Mouse (Mus musculus) G1E (cell line): ENCODE results near the gene Cdv3. TPM values are rescaled to one million over a fixed set of nuclear protein-coding genes. Genes with fewer than 3 reads are reported as not detected.

Experiments
- ATAC-seq: 2 replicates; pipeline ENCODE4 v1.8.0; 2016; ENCODE audit warnings: mild to moderate bottlenecking; ENCODE audit not compliant: insufficient number of reproducible peaks, poor library complexity, low FRiP score, severe bottlenecking; ENCODE audit errors: extremely low read depth
- DNase-seq: peaks from one replicate; pipeline ENCODE4 v3.0.0; 2012; ENCODE audit warnings: low spot score
- H3K27me3 ChIP-seq: 2 replicates; pipeline ENCODE4 v1.6.1; 2012; ENCODE audit warnings: mild to moderate bottlenecking, low read length, inconsistent platforms; ENCODE audit not compliant: insufficient read depth
- H3K36me3 ChIP-seq: replicated peaks from 2 replicates; pipeline ENCODE3; 2012; ENCODE audit warnings: mild to moderate bottlenecking, inconsistent platforms
- H3K4me1 ChIP-seq: 2 replicates; pipeline ENCODE4 v1.6.1; 2012; ENCODE audit warnings: low read depth, low read length, inconsistent platforms, mixed read lengths; ENCODE audit not compliant: insufficient read depth
- H3K4me3 ChIP-seq: 2 replicates; pipeline ENCODE4 v1.5.1; 2012; ENCODE audit warnings: low read depth, mild to moderate bottlenecking, inconsistent platforms, low read length, moderate library complexity, mixed read lengths
- H3K9me3 ChIP-seq: replicated peaks from 2 replicates; pipeline ENCODE4 v1.6.1; 2012; ENCODE audit warnings: inconsistent platforms
- CTCF ChIP-seq: IDR thresholded peaks from 2 replicates; pipeline ENCODE4 v1.5.1; 2012; ENCODE audit warnings: low read depth, low read length, inconsistent platforms, mixed read lengths
- GATA1 ChIP-seq: IDR thresholded peaks from 2 replicates; pipeline ENCODE4 v1.6.1; 2012; ENCODE audit warnings: borderline replicate concordance, low read length, inconsistent platforms, mixed read lengths
- GATA2 ChIP-seq: IDR thresholded peaks from 2 replicates; pipeline ENCODE4 v1.6.1; 2012; ENCODE audit warnings: low read depth, low read length, inconsistent platforms, borderline replicate concordance
- POLR2AphosphoS5 ChIP-seq: IDR thresholded peaks from 2 replicates; pipeline ENCODE4 v1.6.1; 2012; ENCODE audit warnings: low read depth, low read length, inconsistent platforms; ENCODE audit not compliant: insufficient replicate concordance
- TAL1 ChIP-seq: conservative IDR thresholded peaks from 2 replicates; pipeline ENCODE4 v1.6.1; 2012; ENCODE audit warnings: low read depth, low read length, inconsistent platforms, mixed read lengths
- polyA plus RNA-seq: library from polyadenylated mRNA; stranded (reverse); fragments of >175 nt; gene quantifications from 2 replicates; pipeline ENCODE4 v1.2.3, GENCODE M21; 2012
- total RNA-seq, 2 experiments: library from RNA; stranded (forward) in 1 of 2; stranded (reverse) in 1 of 2; fragments of 200-1000 nt in 1 of 2; fragments of >200 nt in 1 of 2; fragmentation: Nextera tagmentation in 1 of 2; gene quantifications; 2 replicates each; pipeline ENCODE4 v1.2.3; 2014 to 2017

Gene Cdv3
- total and polyA plus RNA-seq, 3 experiments: 162 to 469 (median 181) TPM

DNA sequence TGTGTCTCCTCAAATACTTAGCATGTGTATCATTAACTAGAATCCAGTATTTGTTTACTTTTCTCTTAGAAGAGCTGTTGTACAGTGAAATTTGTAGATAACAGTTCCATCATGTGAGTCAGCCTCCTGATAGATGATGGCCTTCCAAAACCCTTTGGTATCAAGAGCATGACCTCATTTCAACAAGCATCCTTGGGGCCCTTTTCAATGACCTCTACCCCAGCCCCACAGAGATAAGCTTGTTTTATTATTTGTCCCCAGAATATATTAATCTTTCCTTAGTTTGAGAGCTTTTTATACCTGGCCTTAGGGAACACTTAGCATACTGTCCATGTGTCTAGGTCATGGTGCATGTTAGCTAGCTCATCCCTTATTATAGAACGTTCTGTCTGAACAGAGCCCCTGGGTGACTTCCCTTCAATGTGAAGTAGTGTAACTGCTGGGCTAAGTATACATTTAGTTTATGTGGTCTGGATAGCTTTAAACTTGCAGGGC lies 17.6 kb downstream of the Cdv3 start:
- H3K27me3 ChIP-seq: no peaks in the 10 kb centered on the region
- DNase-seq (no peak), ATAC-seq (no peak)
- H3K4me3 ChIP-seq: no peak overlapping the region
- peaks cover 48% of the 10 kb centered on the region for H3K4me1 ChIP-seq
- TF ChIP-seq TAL1 (no peak), GATA2 (no peak), GATA1 (no peak)
- H3K36me3 ChIP-seq: peaks cover 89% of the 10 kb centered on the region
- H3K9me3 ChIP-seq: no peaks in the 10 kb centered on the region

- peak; percentile 79 for ATAC-seq
Observed at GRCm38 (mm10) chr9:103347045-103347444, 18.6 kb downstream of the Cdv3 start.

GRCm38 (mm10) chr9:103336912-103337311 lies 28.7 kb downstream of the Cdv3 start:
- Histone ChIP-seq H3K9me3 (no peaks in the 10 kb centered on the region), H3K27me3 (no peaks in the 10 kb centered on the region), H3K4me1 (peaks cover 5% of the 10 kb centered on the region; the same call in 1 of the 2 replicates), H3K36me3 (peaks cover 94% of the 10 kb centered on the region), H3K4me3 (no peak overlapping the region)
- no peak for ATAC-seq
- no peak for TF ChIP-seq CTCF
- TF ChIP-seq POLR2AphosphoS5: no peak
- TF ChIP-seq GATA2: no peak
- TF ChIP-seq GATA1: no peak
- TF ChIP-seq TAL1: no peak
- no peak for DNase-seq

More at GRCm38 (mm10) chr9:103347045-103347444, 18.6 kb downstream of the Cdv3 start:
- no peak for TF ChIP-seq GATA2
- TF ChIP-seq TAL1: no peak
- no peak for TF ChIP-seq GATA1
- no peak for TF ChIP-seq POLR2AphosphoS5
- no peak for TF ChIP-seq CTCF
- Histone ChIP-seq H3K9me3 (no peaks in the 10 kb centered on the region), H3K4me3 (no peak overlapping the region), H3K27me3 (no peaks in the 10 kb centered on the region), H3K36me3 (peaks cover 90% of the 10 kb centered on the region), H3K4me1 (peaks cover 46% of the 10 kb centered on the region)
- no peak for DNase-seq

- H3K4me3 ChIP-seq: no peak overlapping the region
- H3K9me3 ChIP-seq: no peaks in the 10 kb centered on the region
- peaks cover 10% of the 10 kb centered on the region for H3K4me1 ChIP-seq
- no peak for TF ChIP-seq CTCF
- TF ChIP-seq GATA1: no peak
- TF ChIP-seq TAL1: no peak
- TF ChIP-seq POLR2AphosphoS5: no peak
- no peak for TF ChIP-seq GATA2
- no peaks in the 10 kb centered on the region for H3K27me3 ChIP-seq
- peaks cover 98% of the 10 kb centered on the region for H3K36me3 ChIP-seq
- no peak for ATAC-seq
- DNase-seq: no peak
Observed at GRCm38 (mm10) chr9:103332663-103333062, 33.0 kb downstream of the Cdv3 start.

DNA sequence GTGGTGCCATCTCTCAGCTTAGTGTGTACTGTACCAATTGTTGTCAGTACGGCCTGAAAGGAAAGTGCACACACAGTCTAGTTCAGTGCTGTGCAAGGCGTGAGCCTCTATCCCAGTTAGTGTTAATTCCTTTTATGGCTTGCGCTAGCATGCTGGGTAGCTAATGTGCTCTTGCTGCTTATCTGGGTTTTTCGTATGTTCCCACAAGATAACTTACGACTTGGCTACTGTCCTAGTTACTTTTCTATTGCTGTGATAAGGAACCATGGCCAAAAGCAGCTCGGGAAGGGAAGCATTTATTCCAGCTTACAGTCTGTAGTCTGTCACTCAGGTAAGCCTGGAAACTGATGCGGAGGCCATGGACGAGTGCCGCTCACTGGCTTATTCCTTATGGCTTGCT lies 39.2 kb downstream of the Cdv3 start:
- ATAC-seq (peak; percentile 83), DNase-seq (peak; percentile 34)
- Histone ChIP-seq H3K9me3 (no peaks in the 10 kb centered on the region), H3K27me3 (no peaks in the 10 kb centered on the region), H3K36me3 (peaks cover 97% of the 10 kb centered on the region), H3K4me3 (no peak overlapping the region; the same call in 1 of the 2 replicates), H3K4me1 (peaks cover 42% of the 10 kb centered on the region)
- TF ChIP-seq GATA1 (no peak), GATA2 (no peak), TAL1 (peak; percentile 57), CTCF (no peak)

- no peak for DNase-seq
- Histone ChIP-seq H3K4me3 (no peak overlapping the region), H3K27me3 (no peaks in the 10 kb centered on the region), H3K4me1 (peaks cover 44% of the 10 kb centered on the region), H3K36me3 (peaks cover 97% of the 10 kb centered on the region), H3K9me3 (no peaks in the 10 kb centered on the region)
- ATAC-seq: no peak
- TF ChIP-seq GATA2 (no peak), GATA1 (no peak), POLR2AphosphoS5 (no peak), CTCF (no peak), TAL1 (no peak)
Observed at GRCm38 (mm10) chr9:103324678-103325077, 41.0 kb downstream of the Cdv3 start.

- Histone ChIP-seq H3K36me3 (peaks cover 77% of the 10 kb centered on the region), H3K4me1 (peaks cover 42% of the 10 kb centered on the region), H3K4me3 (no peak overlapping the region), H3K27me3 (no peaks in the 10 kb centered on the region), H3K9me3 (no peaks in the 10 kb centered on the region)
- TF ChIP-seq GATA2: no peak
- no peak for ATAC-seq
- no peak for DNase-seq
Observed at GRCm38 (mm10) chr9:103309832-103310231, 55.8 kb downstream of the Cdv3 start.
